Mouse (Mus musculus) heart, embryonic 14.5 days (tissue): ENCODE results near the gene Sema4f. TPM values are rescaled to one million over a fixed set of nuclear protein-coding genes. Genes with fewer than 3 reads are reported as not detected.

ENCODE experiments used
- ATAC-seq: fragments of 200-750 bp; cut with Nextera tagmentation; 2 replicates; pipeline ENCODE4 v1.8.0; 2017; ENCODE audit warnings: low read depth, moderate TSS enrichment; ENCODE audit not compliant: insufficient number of reproducible peaks, insufficient read depth, low FRiP score
- H3K27ac ChIP-seq, 2 experiments: fragments of 200-500 bp in 1 of 2; fragments of 300-500 bp in 1 of 2; sonication (generic) in 1 of 2; replicated peaks in 1 of 2; 2 replicates each; pipeline ENCODE4 v1.5.1; 2012 to 2014; ENCODE audit warnings: low read depth in 2 of 2, low read length in 2 of 2, control low read depth in 1 of 2, mild to moderate bottlenecking in 1 of 2, mixed read lengths in 1 of 2; ENCODE audit not compliant: control insufficient read depth in 1 of 2, insufficient read depth in 1 of 2
- H3K27me3 ChIP-seq: fragments of 300-500 bp; sonication (generic); 2 replicates; pipeline ENCODE4 v1.6.1; 2014; ENCODE audit warnings: mild to moderate bottlenecking, low read length, control low read depth; ENCODE audit not compliant: control insufficient read depth, insufficient read depth
- H3K36me3 ChIP-seq: fragments of 300-500 bp; sonication (generic); 2 replicates; pipeline ENCODE4 v1.6.1; 2014; ENCODE audit warnings: mild to moderate bottlenecking, control low read depth, low read length, mixed read lengths; ENCODE audit not compliant: control insufficient read depth, insufficient read depth
- H3K4me1 ChIP-seq, 2 experiments: fragments of 200-500 bp in 1 of 2; fragments of 300-500 bp in 1 of 2; sonication (generic) in 1 of 2; 2 replicates each; pipeline ENCODE4 v1.6.1; 2012 to 2014; ENCODE audit warnings: low read length in 2 of 2, control low read depth in 1 of 2, mixed read lengths in 1 of 2; ENCODE audit not compliant: control insufficient read depth in 2 of 2, insufficient read depth in 2 of 2
- H3K4me2 ChIP-seq: fragments of 300-500 bp; sonication (generic); 2 replicates; pipeline ENCODE4 v1.6.1; 2014; ENCODE audit warnings: mild to moderate bottlenecking, low read length
- H3K4me3 ChIP-seq, 2 experiments: fragments of 200-500 bp in 1 of 2; fragments of 300-500 bp in 1 of 2; sonication (generic) in 1 of 2; 2 replicates each; pipeline ENCODE4 v1.5.1; 2012 to 2014; ENCODE audit warnings: low read length in 2 of 2, mild to moderate bottlenecking in 2 of 2, control low read depth in 1 of 2, low read depth in 1 of 2, moderate library complexity in 1 of 2; ENCODE audit not compliant: control insufficient read depth in 1 of 2, insufficient read depth in 1 of 2
- H3K9ac ChIP-seq: fragments of 300-500 bp; sonication (generic); 2 replicates; pipeline ENCODE4 v1.6.1; 2014; ENCODE audit warnings: mild to moderate bottlenecking, low read length
- H3K9me3 ChIP-seq: fragments of 300-500 bp; sonication (generic); 2 replicates; pipeline ENCODE4 v1.6.1; 2016; ENCODE audit warnings: low read length, control low read depth; ENCODE audit not compliant: control insufficient read depth
- WGBS: fragments of 180-500 bp; shearing (Covaris S2); extraction: QIAGEN DNeasy Blood & Tissue Kit; methylation state at CpG from one replicate; pipeline ENCODE4 v1.1.7; 2014; 5-methylcytosine and 5-hydroxymethylcytosine counted together
- polyA plus RNA-seq: library from polyadenylated mRNA; unstranded; fragments of >200 nt; fragmentation: Nextera tagmentation; extraction: Ambion mirVana; gene quantifications from 2 replicates; pipeline ENCODE4 v1.2.1, GENCODE M21; 2014

The Sema4f gene
- polyA plus RNA-seq, 1 experiment from 2014 or later, result not detected

DNA sequence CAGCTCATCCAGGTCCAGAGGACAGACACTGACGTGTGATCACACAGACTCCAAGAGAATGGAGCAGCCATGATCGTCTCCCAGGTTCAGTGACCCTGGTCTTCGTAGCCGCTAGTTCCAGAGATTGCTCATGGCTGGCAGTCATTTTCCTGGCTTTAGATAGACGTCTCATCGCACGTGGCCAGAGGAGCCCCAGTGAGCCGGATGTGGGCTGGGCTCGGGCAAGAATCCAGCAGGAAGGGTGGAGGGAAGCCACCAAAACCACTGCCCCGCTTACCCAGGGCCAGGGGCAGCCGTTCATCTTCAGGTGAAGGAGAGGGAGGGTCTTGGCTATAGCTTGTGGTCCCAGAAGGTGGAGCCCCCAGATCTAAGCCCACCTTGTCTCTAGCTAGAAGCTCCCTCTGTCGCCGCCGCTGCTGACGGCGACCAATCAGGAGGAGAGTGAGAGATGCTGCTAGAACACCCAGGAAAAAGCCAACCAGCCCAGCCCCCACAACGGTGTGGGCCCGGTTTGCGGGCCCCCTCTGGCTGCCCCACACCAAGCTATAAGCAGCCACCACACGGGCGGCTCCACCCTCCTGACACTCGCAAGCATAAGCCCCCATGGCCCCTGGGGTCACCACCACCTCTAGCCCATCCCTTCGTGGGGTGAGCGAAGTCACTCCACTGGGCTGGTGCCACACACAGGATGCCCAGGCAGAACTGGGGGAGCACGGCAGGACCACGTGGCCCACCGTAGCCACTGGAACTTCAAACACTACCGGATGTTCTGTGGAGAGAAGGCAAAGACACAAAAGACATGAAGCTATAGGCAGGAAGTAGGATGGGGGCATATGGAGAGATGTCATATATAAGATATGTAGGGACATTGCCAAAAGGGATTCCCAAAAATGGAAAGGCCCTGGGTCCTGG lies 26.0 kb downstream of the Sema4f start:
- peak overlapping the region; percentile 27; the same call in 1 of the 2 replicates for H3K4me2 ChIP-seq
- ATAC-seq, result no peak

DNA sequence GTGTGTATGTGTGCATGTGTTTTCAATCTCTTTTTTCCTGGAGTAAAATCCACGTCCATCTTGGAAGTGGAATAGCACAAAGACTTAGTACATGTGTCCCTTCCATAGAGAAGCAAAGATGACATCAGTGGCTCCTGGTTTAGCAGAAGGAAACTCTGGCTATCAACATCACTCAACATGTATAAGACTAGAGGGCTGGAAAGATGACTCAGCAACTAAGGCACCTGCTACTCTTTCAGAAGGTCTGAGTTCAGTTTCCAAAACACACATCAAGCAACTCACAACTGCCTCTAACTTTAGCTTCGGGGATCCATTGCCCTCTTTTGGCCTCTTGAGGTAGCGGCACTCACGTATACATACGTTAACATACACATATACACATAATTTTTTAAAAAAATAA lies 28.3 kb downstream of the Sema4f start:
- no peak for ATAC-seq
- Histone ChIP-seq H3K9ac (no peak overlapping the region), H3K36me3 (no peaks in the 10 kb centered on the region), H3K27ac (no peak overlapping the region), H3K4me1 (no peaks in the 10 kb centered on the region; a peak in 1 of 4 replicates), H3K4me2 (no peak overlapping the region), H3K27me3 (0 out of 2 replicates have a peak, but pooled peaks cover 4% of the 10 kb centered on the region), H3K9me3 (no peaks in the 10 kb centered on the region), H3K4me3 (no peak overlapping the region)
- WGBS, result 84% methylated on average over 5 of the region's 5 CpGs

More for the DNA sequence above, 26.0 kb downstream of the Sema4f start:
- no peaks in the 10 kb centered on the region; a peak in 1 of 4 replicates for H3K4me1 ChIP-seq
- no peak overlapping the region for H3K27ac ChIP-seq
- H3K9me3 ChIP-seq, result no peaks in the 10 kb centered on the region
- H3K9ac ChIP-seq, result no peak overlapping the region
- no peak overlapping the region for H3K4me3 ChIP-seq
- H3K27me3 ChIP-seq, result 0 out of 2 replicates have a peak, but pooled peaks cover 5% of the 10 kb centered on the region
- no peaks in the 10 kb centered on the region for H3K36me3 ChIP-seq
- 65% methylated on average over 28 of the region's 28 CpGs for WGBS

DNA sequence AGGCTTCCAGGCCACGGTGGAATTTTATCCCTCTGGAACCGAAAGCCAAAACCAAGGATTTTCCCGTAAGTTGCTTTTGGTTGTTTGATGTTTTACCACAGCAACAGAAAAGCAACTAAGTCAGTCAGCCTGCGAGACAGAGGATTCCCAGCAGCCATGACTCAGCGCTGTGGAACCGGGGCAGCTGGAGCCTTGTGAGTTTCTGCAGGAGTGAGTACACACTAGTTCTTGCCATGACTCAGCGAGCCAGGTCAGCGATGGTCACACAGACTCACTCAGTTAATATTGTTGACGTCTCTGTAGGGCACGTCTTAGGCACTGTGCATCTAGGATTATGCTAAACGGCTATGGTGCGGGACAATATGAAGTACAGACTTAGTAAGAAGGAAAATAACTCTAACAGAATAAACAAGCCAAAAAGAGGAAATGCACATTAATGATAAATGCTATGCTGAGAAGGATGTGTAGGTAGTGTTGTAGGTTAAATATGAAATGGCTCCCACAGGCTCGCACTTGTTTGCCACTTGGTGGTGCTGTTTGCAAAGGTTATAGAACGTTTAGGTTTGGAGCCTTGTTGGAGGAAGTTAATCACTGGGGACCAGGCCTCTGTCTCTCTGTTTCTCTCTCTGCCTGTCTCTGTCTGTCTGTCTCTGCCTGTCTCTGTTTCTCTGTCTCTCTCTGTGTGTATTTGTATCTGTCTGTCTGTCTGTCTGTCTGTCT lies 30.3 kb downstream of the Sema4f start:
- Histone ChIP-seq H3K27ac (no peak overlapping the region), H3K9ac (no peak overlapping the region), H3K36me3 (no peaks in the 10 kb centered on the region), H3K4me3 (no peak overlapping the region), H3K4me1 (no peaks in the 10 kb centered on the region; a peak in 1 of 4 replicates), H3K9me3 (no peaks in the 10 kb centered on the region), H3K27me3 (no peaks in the 10 kb centered on the region), H3K4me2 (no peak overlapping the region)
- no peak for ATAC-seq
- 54% methylated on average over 14 of the region's 14 CpGs for WGBS

DNA sequence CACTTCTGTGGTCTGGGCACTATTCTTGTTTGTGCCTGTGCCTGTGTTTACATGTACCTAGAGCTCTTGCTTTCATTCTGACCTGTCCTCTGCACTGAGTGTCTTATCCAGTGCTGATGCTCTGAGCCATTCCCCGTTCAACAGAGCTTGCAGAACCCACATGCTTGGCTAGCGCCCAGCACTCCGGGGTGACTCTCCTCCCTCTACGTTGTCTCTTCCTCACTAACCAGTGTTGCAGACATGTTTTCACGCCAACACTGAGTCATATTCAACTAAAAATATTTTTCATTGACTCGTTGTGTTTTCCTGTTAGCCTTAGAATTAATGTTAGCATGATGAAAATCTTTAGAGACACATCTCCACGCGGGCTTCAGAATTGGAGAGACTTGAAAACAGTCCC lies 31.5 kb downstream of the Sema4f start:
- H3K4me1 ChIP-seq, result no peaks in the 10 kb centered on the region; a peak in 1 of 4 replicates
- WGBS, result 62% methylated on average over 8 of the region's 8 CpGs
- H3K4me2 ChIP-seq, result no peak overlapping the region
- H3K36me3 ChIP-seq, result no peaks in the 10 kb centered on the region
- H3K27ac ChIP-seq, result no peak overlapping the region
- no peak overlapping the region for H3K9ac ChIP-seq
- ATAC-seq, result no peak
- H3K9me3 ChIP-seq, result no peaks in the 10 kb centered on the region
- H3K4me3 ChIP-seq, result no peak overlapping the region
- H3K27me3 ChIP-seq, result no peaks in the 10 kb centered on the region

DNA sequence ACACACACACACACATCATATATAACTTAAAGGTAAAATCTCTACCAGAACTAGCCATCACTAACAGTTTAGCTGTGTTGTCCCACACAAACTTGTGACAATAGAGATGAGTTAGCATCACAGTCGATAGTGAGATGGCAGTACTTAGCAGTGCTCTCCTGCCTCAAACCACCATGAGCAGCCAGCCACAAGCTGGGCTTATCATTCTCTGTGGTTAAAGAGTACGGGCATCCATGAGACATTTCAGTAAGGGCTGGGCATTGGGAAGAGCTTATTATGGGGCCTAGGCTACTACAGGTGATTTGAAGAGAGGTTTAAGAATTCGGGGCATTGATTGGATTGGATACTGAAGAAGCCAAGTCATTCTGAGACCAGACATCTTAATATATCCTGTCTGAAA lies 32.6 kb downstream of the Sema4f start:
- Histone ChIP-seq H3K27me3 (no peaks in the 10 kb centered on the region), H3K9me3 (no peaks in the 10 kb centered on the region), H3K4me3 (no peak overlapping the region), H3K4me1 (no peaks in the 10 kb centered on the region; a peak in 1 of 4 replicates), H3K9ac (no peak overlapping the region), H3K36me3 (no peaks in the 10 kb centered on the region), H3K4me2 (no peak overlapping the region), H3K27ac (no peak overlapping the region)
- WGBS, result 79% methylated on average over 3 of the region's 3 CpGs
- ATAC-seq, result no peak

DNA sequence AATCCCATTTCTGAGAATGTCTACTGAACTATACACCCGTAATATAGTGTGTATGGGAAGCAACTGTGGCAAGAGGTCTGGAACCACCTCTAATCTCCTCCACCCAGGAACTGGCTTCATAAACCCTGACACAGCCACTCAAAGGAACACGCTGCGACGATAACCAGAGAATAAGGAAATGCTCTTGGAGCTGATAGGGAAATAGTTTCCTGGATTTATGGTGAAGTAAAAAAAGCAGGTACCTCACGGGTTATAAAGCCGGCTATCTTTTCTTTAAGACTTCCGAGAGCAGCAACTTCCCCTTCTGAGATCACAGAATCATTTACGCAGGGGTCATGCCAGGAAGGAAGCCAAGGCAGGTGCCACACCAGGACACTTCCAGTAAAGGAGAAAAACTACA lies 37.0 kb downstream of the Sema4f start:
- 17% methylated on average over 8 of the region's 8 CpGs for WGBS
- no peak overlapping the region for H3K9ac ChIP-seq
- no peak for ATAC-seq

DNA sequence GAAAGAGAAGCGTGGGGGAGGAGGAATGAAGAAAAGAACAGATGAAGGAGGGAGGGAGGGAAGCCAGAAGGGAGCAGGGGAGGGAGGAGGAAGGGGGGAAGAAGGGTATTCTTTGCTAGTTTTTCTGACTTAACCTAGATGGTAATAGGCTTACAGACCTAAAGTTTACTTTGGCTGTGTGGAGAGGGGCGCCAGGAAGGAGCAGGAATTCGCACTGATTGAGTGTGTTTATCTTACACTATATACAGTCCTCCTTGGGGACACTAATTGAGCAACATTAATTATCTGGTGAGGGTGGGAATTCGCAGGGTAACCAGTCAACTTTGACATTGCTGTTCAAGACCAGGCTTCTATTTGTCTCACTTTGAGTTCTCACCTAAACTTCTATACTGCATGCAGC lies 40.8 kb downstream of the Sema4f start:
- no peaks in the 10 kb centered on the region for H3K9me3 ChIP-seq
- 39% methylated on average over 4 of the region's 4 CpGs for WGBS
- no peaks in the 10 kb centered on the region for H3K36me3 ChIP-seq
- no peak overlapping the region for H3K9ac ChIP-seq
- H3K4me3 ChIP-seq, result no peak overlapping the region
- H3K27me3 ChIP-seq, result no peaks in the 10 kb centered on the region
- no peak overlapping the region for H3K4me2 ChIP-seq
- H3K27ac ChIP-seq, result no peak overlapping the region
- ATAC-seq, result no peak
- H3K4me1 ChIP-seq, result peaks cover 17 to 22% of the 10 kb centered on the region in 2 experiments

More for the DNA sequence above, 37.0 kb downstream of the Sema4f start:
- no peaks in the 10 kb centered on the region for H3K27me3 ChIP-seq
- H3K36me3 ChIP-seq, result no peaks in the 10 kb centered on the region
- H3K4me2 ChIP-seq, result no peak overlapping the region
- no peak overlapping the region for H3K4me3 ChIP-seq
- no peaks in the 10 kb centered on the region for H3K9me3 ChIP-seq
- H3K27ac ChIP-seq, result no peak overlapping the region
- peaks cover 8 to 14% of the 10 kb centered on the region in 2 experiments for H3K4me1 ChIP-seq
